ENCODE assay signal across 11 mouse cellular contexts in the genomic region with DNA sequence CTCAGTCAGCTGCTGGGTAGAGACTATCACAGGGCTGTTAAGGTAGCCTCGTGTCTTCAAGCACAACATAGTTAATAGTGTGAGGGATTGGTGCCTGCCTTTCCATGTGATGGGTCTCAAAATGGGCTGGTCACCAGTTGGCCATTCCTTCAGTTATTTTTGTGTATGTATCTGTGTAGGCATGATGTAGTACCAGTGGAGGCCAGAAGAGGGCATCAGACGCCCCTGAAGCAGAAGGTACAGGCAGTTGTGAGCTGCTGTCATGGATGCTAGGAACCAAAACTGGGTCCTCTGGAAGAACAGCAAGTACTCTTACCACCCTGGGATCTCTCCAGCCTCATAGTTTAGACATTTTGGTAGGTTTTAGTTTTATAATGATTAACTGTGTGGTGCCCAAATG.
A peak's percentile ranks its signal among the peaks of the same experiment; 100 is the strongest.
DNase-seq lines count a peak whose midpoint lies in the region; ATAC-seq and TF ChIP-seq lines count a peak whose summit lies in the region.
"Had no signal": no experiment of that assay in that cellular context is flagged by ENCODE, and none has a peak within 500 bp of the region (broad histone marks: within the 10 kb centered on the region; RNA-seq: fewer than 3 reads in every experiment).

No protein-coding gene starts in this region.

- DNase-seq in hindbrain, postnatal 0 days (ENCODE audit: low spot score) = no peak
- peak; percentile 47 for DNase-seq in A20 (ENCODE audit: low read depth, low spot score)
- DNase-seq in NIH3T3 (ENCODE audit: low read depth) = peak; percentile 32
- DNase-seq in midbrain, embryonic 10.5 days (ENCODE audit: low spot score) = no peak
- no peak for DNase-seq in gastrocnemius, adult 18-20 months (ENCODE audit: low spot score)
- DNase-seq: cerebellum, adult 9-10 months had no signal

- H3K4me2 ChIP-seq in hindbrain, postnatal 0 days (ENCODE audit: low read depth, low read length) = no peak overlapping the region
- no peak overlapping the region for H3K4me2 ChIP-seq in hindbrain, embryonic 12.5 days (replicated peaks)
- H3K4me2 ChIP-seq in heart, embryonic 11.5 days = no peak overlapping the region
- H3K4me2 ChIP-seq: heart, embryonic 15.5 days; stomach, embryonic 15.5 days had no signal

- no peaks in the 10 kb centered on the region for H3K9me3 ChIP-seq in hindbrain, postnatal 0 days (ENCODE audit: low read length)
- H3K9me3 ChIP-seq in hindbrain, embryonic 12.5 days (replicated peaks) = no peaks in the 10 kb centered on the region
- H3K9me3 ChIP-seq in midbrain, embryonic 10.5 days (replicated peaks) = no peaks in the 10 kb centered on the region
- no peaks in the 10 kb centered on the region for H3K9me3 ChIP-seq in heart, embryonic 11.5 days (replicated peaks; ENCODE audit: control insufficient read depth, low read length)
- H3K9me3 ChIP-seq: heart, embryonic 15.5 days; stomach, embryonic 15.5 days had no signal

- TF ChIP-seq CTCF in hindbrain, postnatal 0 days (IDR thresholded peaks at IDR 0.05; ENCODE audit: low read depth) = peak; percentile 48

- peaks cover 4% of the 10 kb centered on the region; the same call in 1 of the 2 replicates for H3K27me3 ChIP-seq in hindbrain, postnatal 0 days (ENCODE audit: insufficient read depth, low read length)
- no peaks in the 10 kb centered on the region for H3K27me3 ChIP-seq in hindbrain, embryonic 12.5 days
- peaks cover 13% of the 10 kb centered on the region; the same call in 1 of the 2 replicates for H3K27me3 ChIP-seq in midbrain, embryonic 10.5 days (ENCODE audit: low read depth, poor library complexity, severe bottlenecking)
- no peaks in the 10 kb centered on the region for H3K27me3 ChIP-seq in heart, embryonic 11.5 days (ENCODE audit: control insufficient read depth, insufficient read depth, low read length)
- H3K27me3 ChIP-seq: heart, embryonic 15.5 days; stomach, embryonic 15.5 days had no signal

- H3K9ac ChIP-seq in hindbrain, postnatal 0 days (replicated peaks; ENCODE audit: low read length) = no peak overlapping the region
- H3K9ac ChIP-seq in hindbrain, embryonic 12.5 days = no peak overlapping the region
- no peak overlapping the region for H3K9ac ChIP-seq in heart, embryonic 11.5 days (ENCODE audit: low read depth, low read length)
- H3K9ac ChIP-seq: heart, embryonic 15.5 days; stomach, embryonic 15.5 days had no signal

- no peak overlapping the region for H3K27ac ChIP-seq in hindbrain, postnatal 0 days
- no peak overlapping the region for H3K27ac ChIP-seq in hindbrain, embryonic 12.5 days
- no peak overlapping the region for H3K27ac ChIP-seq in midbrain, embryonic 10.5 days (replicated peaks)
- no peak overlapping the region for H3K27ac ChIP-seq in heart, embryonic 11.5 days (ENCODE audit: low read depth, low read length)
- H3K27ac ChIP-seq: heart, embryonic 15.5 days; stomach, embryonic 15.5 days had no signal

- no peaks in the 10 kb centered on the region for H3K36me3 ChIP-seq in hindbrain, postnatal 0 days (ENCODE audit: insufficient read depth, low read length)
- H3K36me3 ChIP-seq in hindbrain, embryonic 12.5 days = no peaks in the 10 kb centered on the region
- no peaks in the 10 kb centered on the region for H3K36me3 ChIP-seq in midbrain, embryonic 10.5 days
- no peaks in the 10 kb centered on the region for H3K36me3 ChIP-seq in heart, embryonic 11.5 days (ENCODE audit: control insufficient read depth, insufficient read depth, low read length)
- H3K36me3 ChIP-seq: heart, embryonic 15.5 days; stomach, embryonic 15.5 days had no signal

- no peak for ATAC-seq in hindbrain, postnatal 0 days
- no peak for ATAC-seq in hindbrain, embryonic 12.5 days (ENCODE audit: low FRiP score)
- ATAC-seq in megakaryocyte-erythroid progenitor cell, adult 5-6 weeks (replicated peaks; ENCODE audit: low FRiP score, low TSS enrichment, poor library complexity, severe bottlenecking) = peak; percentile 61; the same call in 1 of the 2 replicates
- ATAC-seq in heart, embryonic 11.5 days (replicated peaks; ENCODE audit: insufficient number of reproducible peaks, low FRiP score, low TSS enrichment) = no peak

- no peak overlapping the region for H3K4me3 ChIP-seq in hindbrain, postnatal 0 days (ENCODE audit: low read length)
- H3K4me3 ChIP-seq in hindbrain, embryonic 12.5 days = no peak overlapping the region
- H3K4me3 ChIP-seq in midbrain, embryonic 10.5 days = no peak overlapping the region
- no peak overlapping the region for H3K4me3 ChIP-seq in heart, embryonic 11.5 days (ENCODE audit: low read depth, low read length)
- H3K4me3 ChIP-seq: heart, embryonic 15.5 days; stomach, embryonic 15.5 days had no signal

- WGBS in hindbrain, postnatal 0 days = 63% methylated on average over 2 of the region's 2 CpGs
- WGBS in hindbrain, embryonic 12.5 days = 42% methylated on average over 2 of the region's 2 CpGs
- WGBS in midbrain, embryonic 10.5 days = 55% methylated on average over 2 of the region's 2 CpGs
- WGBS in heart, embryonic 11.5 days (ENCODE audit: insufficient replicate concordance) = 60% methylated on average over 2 of the region's 2 CpGs

- H3K4me1 ChIP-seq in hindbrain, postnatal 0 days (ENCODE audit: insufficient read depth, low read length) = no peaks in the 10 kb centered on the region
- no peaks in the 10 kb centered on the region for H3K4me1 ChIP-seq in hindbrain, embryonic 12.5 days
- H3K4me1 ChIP-seq in midbrain, embryonic 10.5 days = no peaks in the 10 kb centered on the region
- no peaks in the 10 kb centered on the region for H3K4me1 ChIP-seq in heart, embryonic 11.5 days (ENCODE audit: control insufficient read depth, insufficient read depth, low read length)
- H3K4me1 ChIP-seq: heart, embryonic 15.5 days; stomach, embryonic 15.5 days had no signal

Comparison
In these comparisons a context has a peak if more than half of its experiments do, and no peak if none do; other contexts are left out.
1. DNase-seq: peak in A20 (single experiment) and NIH3T3 (single experiment); none in hindbrain, postnatal 0 days (single experiment), midbrain, embryonic 10.5 days (single experiment) and gastrocnemius, adult 18-20 months (single experiment).